Mouse (Mus musculus): ENCODE measurements around the gene Pigk.
"Not testable (repeated sequence)": the region's sequence is repeated elsewhere in the genome, so short reads cannot be mapped to it uniquely, and the experiment has no call there.

Pigk gene

DNA sequence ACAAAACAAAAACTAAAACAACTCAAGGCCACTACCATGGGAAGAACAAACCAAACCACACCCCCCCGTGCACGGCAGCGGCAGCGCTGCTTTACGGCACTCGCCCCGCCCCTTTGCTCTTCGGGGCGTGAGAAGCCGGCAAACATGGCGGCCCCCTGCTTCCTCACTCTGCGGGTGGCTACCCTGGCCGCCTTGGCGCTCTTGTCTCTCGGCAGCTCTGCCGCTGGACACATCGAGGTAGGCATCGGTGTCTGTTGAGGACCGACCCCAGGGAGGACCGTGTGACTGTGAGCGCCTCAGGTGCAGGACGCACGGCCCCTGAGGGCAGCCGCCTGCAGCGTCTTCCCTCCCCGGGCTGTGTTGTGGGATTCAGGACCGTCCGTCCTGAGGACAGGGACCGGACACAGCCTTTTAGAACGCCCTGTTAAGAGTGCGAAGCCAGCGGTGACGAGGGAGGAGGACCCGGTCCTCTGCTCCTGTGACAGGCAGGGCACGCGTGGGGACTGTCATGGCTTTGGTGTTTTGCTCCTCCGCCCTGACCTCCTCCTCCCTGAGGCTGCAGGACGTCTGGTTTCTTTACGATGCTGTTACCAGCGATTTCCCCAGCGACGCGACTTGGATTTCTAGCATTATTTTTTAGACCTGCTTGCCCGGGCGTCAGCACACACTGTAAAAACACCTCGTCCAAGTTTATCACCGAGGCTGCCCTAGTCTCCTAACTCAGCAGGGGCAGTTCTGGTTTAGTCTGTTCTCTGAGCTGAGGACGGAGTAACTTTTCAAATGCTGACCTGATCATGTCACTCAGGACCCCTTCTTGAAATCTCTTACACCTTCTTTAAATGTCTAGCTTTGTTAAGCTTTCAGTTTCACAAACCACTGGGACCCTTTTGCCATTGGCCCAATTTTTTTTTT, at the start of gene Pigk:
Pigk (plus strand) TSS at position 110 of the 912 bp plus-strand sequence.
- DNase-seq (ENCODE audit: low spot score), result peak; percentile 98

DNA sequence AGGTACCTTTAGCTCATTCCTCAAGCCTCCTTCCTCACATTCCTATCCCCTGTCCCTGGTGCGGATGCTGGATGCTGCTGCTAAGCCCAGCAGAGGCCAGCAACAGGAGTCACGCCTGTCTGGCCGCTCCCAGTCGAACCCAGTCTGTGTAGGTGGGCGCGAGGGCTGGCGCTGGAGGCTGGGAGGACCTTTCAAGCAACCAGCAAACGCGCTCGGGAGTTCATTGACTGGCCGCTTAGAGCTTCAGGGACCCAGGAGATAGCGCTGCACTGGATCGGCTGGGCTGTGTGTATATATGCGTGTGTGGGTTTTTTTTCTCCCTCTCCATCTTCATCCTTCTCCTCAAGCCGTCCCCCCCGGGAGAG, 46.9 kb upstream of the Pigk start:
- DNase-seq (ENCODE audit: low spot score), result no peak

DNA sequence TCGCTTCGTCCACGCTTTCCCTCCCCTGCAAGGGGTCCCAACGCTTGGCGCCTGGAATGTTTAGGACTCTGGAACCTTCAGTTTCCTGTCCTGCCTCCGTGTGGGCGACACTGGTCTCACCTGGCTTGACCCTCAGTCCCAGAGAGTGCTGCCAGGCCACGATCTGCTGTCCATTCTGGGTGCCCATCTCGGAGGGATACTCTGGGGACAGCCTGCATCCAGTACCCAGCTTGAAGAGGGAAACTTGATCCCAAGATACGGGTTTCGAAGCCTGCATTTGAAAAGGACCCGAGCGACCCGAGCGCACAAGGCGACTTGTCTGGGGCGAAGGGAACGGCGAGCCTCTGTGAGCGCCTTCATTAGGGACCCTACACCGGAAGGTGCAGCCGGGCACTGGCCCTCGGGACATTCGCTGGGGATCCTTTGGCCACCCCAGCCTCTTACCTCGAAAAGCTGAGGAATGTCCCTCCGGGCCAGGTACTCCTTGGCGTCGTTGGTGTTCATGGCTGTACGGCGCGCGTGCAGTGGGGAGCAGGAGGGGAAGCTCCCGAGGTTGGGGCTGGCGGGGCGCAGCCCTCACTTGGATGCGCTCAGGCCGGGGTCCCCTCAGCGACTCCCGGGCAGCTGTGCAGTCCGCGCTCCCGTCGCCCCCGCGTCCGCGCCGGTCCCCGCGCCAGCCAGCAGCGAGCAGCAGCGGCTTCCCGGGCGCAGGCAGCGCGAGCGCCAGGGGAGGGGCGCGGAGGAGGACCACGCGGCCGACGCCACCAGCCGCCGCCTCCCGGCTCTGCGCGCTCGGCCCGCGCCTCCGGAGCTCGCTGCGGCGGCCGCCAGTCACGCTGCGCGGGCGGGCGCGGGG, 46.3 kb upstream of the Pigk start:
- DNase-seq (ENCODE audit: low spot score), result peak; percentile 50

DNA sequence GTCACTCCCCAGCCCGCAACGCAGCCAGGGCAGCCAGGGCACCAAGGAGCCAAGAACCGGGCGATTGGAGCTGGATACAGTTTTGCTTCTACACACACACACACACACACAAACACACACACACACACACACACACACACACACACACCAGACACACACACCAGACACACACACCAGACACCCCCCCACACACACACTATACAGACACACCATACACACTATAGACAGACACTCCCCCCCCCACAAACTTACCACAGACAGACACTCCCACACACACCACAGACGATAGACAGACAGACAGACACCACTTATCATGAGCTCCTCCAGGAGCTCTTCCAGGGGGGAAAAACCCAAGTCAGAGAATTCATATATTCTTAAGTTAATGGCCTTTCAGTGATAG, 45.7 kb upstream of the Pigk start, which contains the start of gene Ak5:
Ak5 (minus strand) TSS at position 122 of the 400 bp plus-strand sequence.
- no peak for DNase-seq (ENCODE audit: low spot score)

DNA sequence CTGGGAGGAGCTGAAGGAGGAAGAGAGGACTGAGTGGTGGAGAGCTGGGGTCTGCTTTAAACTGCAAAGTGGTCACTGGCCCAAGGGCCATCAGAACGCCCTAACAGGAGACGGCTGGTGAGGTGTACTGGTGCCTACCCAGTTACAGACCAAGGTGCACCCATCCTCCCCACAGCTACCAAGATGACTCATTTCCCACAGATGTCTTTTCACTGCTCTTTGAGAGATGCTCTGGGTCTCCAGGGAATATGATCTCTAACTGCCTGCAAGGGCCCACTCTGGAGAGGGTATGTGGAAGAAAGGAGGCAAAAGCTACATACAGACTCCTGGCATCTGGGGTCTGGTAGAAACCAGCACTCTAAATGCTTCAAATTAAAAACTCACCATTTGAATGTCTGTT, 45.1 kb upstream of the Pigk start:
- no peak for DNase-seq (ENCODE audit: low spot score)

DNA sequence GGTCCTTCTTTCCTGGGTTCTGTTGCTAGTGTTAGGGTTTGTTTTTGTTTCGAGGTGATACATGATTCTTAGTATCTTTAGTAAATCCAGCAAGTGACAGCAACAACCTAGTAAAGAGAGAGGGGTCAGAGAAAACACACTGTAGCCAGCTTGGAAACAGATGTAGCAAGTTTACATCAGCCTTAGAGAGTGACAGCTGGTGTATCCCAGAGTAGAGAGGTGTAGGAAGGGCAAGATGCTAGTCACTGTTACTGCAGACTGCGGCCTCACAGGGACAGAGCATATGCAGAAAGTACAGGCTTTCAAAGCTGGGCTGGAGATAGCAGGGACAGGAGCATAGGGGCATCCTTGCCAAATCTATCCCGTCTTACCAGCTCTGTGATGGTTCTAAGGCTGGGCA, 44.1 kb upstream of the Pigk start:
- no peak for DNase-seq (ENCODE audit: low spot score)

DNA sequence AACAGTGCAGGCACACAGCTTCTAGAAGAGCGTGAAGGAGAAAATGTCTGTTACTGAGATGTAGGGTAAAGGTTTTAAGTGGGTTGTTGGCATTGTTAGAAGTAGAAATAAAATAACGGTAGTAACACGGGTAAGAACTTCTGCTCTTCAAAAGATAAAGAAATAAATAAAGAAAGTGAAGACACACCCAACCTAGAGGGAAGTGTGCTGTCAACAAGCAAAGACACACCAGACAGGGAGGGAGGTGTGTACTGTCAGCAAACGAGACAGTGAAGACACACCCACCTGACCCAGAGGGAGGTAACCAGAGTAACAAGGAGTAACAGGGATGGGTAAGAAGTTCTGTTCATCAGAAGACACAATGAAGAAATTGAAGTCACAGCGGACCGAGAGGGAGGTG, 39.2 kb upstream of the Pigk start:
- no peak for DNase-seq (ENCODE audit: low spot score)

DNA sequence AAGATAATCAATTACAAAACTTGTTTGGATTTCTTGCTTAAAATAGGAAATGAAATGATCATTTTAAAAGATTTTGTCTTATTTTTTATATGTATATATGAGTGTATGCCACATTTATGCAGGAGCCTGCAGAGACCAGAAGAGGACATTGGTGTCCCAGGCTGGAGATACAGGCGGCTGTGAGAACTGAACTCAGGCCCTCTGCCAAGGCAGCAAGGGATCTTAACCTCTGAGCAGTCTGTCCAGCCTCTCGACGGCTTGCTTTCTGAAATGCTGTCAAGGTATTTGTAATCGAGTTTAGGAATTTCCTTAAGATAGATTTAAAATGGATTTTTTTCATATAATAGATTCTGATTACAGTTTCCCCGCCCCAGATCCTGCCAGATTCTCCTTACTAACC, 25.4 kb upstream of the Pigk start:
- DNase-seq (ENCODE audit: low spot score), result no peak

DNA sequence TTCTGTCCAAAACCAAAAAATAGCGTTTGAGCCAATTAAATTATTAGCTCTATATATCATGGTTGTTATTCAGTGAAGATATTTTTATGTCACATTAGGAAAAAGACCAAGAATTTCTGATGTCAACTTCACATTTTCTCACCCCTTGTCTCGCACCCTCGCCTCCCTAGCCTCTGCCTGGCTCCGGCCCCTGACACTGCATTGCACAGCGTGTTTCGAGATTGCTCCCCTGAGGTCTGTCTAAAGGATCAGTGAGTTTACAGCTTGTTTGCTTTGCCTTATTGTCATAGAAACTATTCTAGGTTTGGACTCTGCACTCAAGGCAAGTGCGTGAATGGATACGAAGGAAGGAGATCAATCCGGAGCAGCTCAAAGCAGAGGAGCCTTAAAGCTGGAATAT, 24.8 kb upstream of the Pigk start:
- DNase-seq (ENCODE audit: low spot score), result no peak

DNA sequence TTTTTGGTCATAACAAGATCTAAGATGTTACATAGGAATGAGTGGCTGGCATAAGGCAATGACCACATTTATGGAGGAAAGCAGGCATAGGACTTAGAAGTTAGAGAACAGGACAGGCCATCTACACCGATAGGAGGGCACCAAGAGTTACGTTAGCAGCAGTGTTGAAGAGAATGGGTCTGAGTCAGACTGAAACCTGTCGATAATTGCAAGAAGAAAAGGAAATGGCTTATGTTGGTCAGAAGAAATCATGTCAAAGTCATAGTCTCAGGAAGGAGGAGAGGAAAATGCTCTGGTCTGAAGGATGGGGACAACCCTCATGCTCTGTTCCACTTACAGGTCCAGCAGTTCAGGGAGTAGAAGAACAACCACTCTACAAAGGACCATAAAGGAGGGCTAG, 18.9 kb upstream of the Pigk start:
- no peak for DNase-seq (ENCODE audit: low spot score)

DNA sequence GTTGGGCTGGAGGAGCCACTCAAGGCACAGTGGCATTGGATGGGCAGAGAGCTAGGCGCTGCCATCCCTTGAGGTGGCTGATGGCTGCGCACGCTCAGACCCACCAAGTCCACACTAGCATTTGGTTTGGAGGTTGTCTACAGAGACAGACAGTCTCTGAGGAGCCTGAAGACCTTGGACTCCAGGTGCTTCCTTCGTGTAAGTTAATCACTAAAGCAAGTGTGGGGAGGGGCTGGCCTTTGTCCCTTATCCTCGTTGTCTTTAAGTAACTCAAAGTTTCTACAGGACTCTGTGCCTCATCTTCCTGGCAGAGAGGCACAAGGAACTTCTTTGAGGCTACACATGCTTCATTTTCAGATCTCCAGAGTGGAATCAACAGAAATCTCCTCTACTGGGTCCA, 15.9 kb upstream of the Pigk start:
- no peak for DNase-seq (ENCODE audit: low spot score)

DNA sequence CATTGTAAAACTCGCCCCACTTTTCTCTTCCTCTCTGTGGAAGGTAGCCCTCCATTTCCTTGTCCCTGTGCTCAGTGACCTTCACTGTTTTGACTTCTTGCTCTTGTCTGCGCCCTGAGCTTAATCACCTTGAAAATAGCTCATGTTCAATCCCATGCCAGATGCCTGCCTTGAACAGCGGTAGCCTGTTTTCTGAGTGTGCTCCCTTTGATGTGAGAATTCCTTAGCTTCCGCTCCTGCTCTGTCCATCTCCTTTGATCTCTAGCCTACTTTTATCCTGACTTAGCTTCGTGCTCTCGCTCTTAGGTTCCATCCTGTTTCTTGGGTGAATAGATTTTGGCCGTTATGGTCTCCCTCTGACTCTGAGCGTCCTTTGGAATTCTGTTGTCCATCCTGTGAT, 14.6 kb upstream of the Pigk start:
- no peak for DNase-seq (ENCODE audit: low spot score)

DNA sequence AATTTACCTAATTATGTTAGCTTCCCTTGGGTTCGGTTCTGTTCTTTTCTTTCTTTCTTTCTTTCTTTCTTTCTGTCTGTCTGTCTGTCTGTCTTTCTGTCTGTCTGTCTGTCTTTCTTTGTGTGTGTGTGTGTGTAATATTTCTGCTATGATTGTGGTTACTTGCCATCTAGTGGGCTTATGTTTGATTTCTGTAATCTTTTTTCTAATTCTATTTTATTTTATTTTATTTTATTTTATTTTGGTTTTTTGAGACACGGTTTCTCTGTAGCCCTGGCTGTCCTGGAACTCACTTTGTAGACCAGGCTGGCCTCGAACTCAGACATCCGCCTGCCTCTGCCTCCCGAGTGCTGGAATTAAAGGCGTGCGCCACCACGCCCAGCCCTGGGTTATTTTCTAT, 12.4 kb upstream of the Pigk start:
- not testable (repeated sequence) for DNase-seq (ENCODE audit: low spot score)

DNA sequence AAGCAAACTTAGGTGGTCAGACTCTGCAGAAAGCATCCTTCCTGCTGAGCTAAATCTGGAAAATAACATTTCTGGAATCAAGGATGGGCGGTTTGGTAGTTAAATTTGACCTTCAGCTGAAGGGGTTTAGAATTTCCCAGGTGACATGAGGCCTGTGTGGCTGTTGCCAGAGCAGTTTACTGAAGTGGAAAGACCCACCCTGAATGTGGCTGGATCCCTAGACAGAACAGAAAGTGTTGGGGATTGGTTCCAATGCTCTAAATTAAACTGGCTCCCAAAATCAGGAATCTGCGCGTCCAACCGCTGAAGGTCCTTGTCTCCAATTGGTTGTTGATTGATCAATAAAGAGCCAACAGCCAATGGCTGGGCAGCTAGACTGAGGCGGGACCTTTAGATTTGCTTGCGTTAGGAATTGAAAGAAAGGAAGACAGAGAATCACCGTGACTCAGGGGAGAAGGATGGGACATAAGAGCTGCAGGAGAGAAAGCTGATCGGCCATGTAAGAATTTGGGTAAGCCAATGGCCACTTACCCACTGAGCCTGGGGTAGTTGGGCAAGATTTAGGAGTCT, 11.5 kb upstream of the Pigk start:
- DNase-seq (ENCODE audit: low spot score), result no peak

DNA sequence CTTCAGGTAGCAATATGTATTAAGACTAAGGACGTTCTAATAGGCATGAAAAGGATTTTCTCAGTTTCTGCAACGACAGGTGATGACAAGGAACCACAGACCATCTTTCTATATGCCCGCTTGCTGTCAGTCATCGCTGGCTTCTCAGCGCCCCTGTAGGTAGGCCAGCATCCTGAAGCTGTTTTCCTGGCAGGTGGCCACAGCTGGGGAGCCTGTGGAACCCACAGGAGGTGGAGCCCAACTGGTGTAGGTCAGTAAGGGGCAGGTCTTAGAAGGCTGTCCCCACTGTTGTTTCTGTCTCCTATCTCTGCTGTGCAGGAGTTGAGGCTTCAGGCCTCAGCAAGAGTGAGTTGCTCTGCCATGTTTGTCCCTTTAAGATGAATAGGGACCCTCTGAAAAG, 8.1 kb upstream of the Pigk start:
- no peak for DNase-seq (ENCODE audit: low spot score)

DNA sequence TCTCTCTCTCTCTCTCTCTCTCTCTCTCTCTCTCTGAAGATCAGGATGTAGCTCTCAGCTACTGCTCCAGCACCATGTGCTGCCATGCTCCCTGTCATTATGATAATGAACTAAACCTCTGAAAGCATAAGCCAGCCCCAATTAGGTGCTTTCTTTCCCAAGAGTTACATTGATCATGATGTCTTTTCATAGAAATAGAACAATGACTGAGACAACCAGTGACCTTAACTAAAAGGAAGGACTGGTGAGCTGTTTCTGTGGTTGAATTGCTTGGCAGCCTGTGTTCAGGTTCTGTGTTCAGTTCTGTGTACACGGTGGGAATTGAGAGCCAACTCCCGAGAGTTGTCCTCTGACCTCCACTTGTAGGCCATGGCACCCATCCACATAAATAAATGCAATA, 7.0 kb upstream of the Pigk start:
- DNase-seq (ENCODE audit: low spot score), result no peak

DNA sequence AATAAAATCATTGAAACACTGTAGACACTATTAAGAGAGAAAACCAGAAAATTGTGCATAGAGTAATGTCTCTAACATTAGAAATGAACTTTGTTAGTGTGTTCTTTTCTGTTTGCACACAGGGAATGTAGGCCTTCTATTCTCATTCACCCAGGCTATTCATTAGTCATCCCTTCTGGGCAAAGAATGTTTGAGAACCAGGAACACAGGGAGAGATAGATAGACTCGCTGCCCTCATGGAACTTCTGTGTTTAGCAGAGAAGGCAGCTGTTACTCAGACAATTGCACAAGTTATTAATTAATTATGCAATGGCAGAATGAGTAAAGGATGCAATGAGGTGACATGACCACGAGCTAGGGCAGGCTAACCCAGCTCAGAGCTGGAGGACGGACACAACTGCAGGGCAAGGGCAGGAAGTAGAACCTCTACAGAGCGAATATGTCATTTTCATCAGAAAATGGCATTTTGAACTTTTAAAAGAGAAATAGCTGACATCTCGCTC, 6.5 kb upstream of the Pigk start:
- no peak for DNase-seq (ENCODE audit: low spot score)

DNA sequence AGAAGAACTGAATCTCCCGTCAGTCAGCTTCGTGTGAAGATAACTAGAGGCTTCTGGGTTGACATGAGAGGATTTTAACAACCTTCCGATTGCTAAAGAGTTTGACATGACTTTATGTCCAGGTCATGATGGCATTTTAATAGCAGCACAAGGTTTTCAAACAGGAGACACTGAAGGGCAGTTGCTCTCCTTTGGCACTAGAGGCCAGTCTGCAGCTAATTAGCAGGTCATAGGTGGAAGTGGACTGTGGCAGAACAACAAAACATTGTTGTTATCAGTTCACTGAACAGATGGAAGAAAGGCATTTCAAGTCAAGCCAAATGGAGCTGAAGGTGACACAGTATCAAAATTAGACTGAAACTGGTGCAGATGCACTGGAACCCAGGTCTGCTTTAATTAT, 4.0 kb upstream of the Pigk start:
- DNase-seq (ENCODE audit: low spot score), result no peak

DNA sequence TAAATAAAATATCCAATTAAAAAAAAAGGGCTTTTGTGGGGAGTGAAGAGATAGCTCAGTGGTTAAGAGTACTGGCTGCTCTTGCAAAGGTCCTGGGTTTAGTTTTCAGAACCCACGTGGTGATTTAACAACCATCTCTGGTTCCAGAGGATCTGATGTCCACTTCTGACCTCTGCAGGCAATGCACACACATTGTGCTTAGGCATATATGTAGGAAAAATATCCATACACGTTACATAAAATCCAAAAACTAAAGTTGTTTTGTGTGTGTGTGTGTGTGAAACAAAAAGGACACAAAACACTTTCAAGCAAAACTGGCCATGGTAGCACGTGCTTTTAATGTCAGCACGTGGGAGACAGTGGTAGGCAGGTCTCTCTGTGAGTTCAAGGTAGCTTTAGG, 943 bp upstream of the Pigk start:
- no peak for DNase-seq (ENCODE audit: low spot score)

DNA sequence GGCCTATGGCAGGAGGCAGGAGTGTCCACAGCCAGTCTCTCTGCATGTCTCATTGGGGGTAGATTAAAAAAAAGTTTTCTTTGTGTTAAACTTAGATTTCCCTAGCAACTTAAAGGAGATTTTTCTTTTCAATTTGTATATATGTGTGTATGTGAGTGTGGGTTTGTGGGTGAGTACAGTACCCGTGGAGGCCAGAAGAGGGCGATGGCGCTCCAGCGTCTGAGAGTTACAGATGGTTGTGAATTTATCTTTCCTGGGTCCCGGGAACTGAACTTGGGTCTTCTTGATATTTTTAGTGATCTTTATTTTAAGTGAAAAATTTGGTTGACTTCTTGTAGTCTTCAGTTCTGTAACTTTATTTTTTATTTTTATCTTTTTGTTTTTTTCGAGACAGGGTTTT, 7.4 kb downstream of the Pigk start:
- no peak for DNase-seq (ENCODE audit: low spot score)

DNA sequence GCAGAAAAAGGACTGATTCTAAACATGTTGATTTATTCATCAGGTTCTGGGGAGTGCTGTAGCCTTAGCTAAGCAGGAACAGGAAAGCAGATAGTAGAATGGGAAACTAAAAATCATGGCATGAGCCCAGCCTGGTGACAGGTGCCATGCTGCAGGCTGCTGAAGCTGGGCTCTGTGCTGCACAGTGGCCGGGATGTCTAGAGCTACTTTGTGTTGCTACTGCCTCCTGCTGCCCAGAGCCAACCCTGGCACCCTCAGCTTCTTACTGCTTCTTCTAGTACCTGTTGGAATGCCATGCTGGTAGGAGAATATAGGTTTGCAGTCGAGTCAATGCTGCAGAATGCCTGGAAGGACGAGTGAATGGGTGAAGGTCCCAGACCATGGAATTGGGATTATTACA, 8.9 kb downstream of the Pigk start:
- DNase-seq (ENCODE audit: low spot score), result no peak

DNA sequence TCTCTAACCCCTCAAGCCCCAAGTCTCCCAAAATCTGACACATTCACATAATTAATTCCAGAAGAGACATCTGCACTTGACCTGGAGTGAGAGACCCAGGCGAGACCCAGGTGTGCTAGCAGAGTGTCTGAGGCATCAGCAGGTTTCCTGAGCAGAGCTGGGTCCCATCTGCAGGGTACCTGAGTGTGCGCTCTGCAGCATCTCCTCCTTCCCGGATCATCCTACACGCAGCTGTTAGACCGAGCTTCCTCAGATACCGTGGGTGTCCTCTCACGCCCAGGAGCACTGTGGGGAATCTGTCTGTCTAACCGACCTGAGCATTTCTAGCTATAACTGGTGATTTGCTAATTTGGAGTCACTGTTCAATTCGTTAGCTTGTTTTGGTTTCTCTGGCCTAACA, 10.5 kb downstream of the Pigk start:
- DNase-seq (ENCODE audit: low spot score), result no peak

DNA sequence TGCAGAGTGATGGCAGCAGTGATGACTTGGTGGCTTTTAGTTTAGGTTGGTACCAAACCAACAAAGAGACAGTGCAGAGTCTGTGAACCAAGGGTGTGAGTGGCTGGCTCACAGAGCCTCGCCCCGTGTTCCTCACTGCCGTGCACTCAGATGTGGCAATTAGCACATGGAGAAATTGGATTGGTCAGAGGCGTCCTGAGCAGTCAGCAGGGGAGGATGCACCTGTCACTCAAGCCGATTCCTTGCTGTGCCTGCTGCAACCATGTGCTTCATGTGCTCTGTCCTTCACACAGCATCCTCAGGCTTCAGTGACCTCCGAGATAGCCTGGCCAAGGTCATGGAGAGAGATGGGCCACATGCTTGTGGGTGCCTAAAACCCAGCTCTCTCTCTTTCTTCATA, 14.3 kb downstream of the Pigk start:
- no peak for DNase-seq (ENCODE audit: low spot score)
